Mouse (Mus musculus) CD8-positive naive resting alpha-beta T cell, adult 2 months (primary cell): ENCODE data around the gene Drc3.
A peak's percentile ranks its signal among the peaks of the same experiment; 100 is the strongest.
"Not testable (repeated sequence)": the region's sequence is repeated elsewhere in the genome, so short reads cannot be mapped to it uniquely, and the experiment has no call there.

Source experiments
- DNase-seq, 2 experiments: peaks; one replicate each; pipeline ENCODE4 v3.0.0; 2022; ENCODE audit warnings: low read depth in 2 of 2, low spot score in 2 of 2

Drc3 gene

GRCm38 (mm10) chr11:60391346-60391745, 38.2 kb downstream of the Drc3 start:
- no peak for DNase-seq

- DNase-seq = no peak
Observed at GRCm38 (mm10) chr11:60396546-60396945, 43.4 kb downstream of the Drc3 start.

GRCm38 (mm10) chr11:60397172-60397571, 44.0 kb downstream of the Drc3 start:
- no peak for DNase-seq

DNA sequence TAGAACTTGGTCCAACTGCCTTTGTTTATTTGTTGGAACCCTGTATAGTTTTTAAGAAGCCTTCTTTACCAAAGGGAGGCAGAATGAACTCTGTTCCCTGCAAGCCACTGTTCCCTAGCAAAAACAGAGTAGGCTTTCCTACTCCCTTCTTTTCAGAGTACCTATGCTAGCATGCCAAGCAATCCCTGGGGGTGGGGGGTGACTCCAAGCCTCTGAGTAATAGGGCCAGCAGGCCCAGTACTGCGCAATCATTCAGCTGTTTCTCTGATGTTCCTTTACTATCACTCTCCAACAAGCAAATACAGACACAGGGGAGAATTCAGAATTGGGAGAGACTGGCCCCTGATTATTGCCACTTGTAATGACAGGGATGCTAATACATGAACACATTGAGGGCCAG, 53.5 kb downstream of the Drc3 start:
- no peak for DNase-seq

- peak; percentile 64 to 78 for DNase-seq
Observed at GRCm38 (mm10) chr11:60412173-60412572, 59.0 kb downstream of the Drc3 start.

GRCm38 (mm10) chr11:60412921-60413320, 59.8 kb downstream of the Drc3 start:
- DNase-seq = no peak

DNA sequence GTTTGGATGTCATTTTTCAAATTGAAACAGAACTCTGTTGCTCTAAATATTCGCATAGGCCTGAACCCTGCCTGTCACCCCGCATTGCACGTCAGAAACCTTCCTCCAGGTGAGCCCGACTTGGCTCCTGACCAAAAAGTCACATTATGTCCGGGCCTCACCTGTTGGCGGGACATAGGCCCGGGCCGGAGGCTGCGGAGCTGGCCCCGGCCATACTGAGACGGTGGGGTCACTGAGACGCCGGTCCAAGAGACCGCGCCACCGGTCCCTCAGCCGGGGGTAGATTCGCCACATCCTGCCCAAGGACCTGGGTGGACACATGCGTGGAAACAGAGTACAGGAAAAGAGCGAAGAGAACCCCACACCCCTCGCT, 63.4 kb downstream of the Drc3 start:
- no peak for DNase-seq

DNA sequence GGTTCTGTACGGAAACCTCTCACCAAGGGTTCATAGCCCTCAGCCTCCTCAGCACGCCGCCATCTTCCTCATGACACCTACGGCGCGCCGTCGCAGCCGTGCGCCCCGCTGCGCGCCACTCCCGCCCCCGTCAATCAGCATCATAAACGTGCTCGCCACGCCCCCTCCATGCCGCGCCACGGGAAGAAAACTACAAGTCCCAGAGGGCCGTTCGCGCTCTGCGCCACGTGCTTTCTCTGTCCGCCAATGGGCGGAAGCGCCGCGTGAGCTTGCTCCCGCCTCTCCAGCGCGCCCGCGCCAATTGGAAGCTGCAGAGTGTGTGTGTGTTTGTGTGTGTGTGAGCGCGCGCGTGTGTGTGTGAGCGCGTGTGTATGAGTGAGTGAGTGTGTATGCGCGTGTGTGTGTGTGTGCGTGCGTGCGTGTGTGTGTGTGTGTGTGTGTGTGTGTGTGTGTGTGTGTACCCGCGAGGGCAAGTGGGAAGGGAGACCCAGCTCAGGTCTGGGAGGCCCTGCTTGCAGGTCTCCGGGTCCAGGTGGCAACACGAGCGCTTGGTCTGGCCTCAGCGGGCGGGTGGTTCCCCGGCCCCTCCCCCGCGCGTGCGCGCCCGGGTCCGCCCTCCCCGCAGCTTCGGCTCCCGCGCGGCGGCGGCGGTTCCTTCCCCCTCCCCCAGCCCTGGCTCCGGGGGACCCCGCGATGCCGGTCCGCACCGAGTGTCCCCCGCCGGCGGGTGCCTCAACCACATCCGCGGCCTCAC, 64.0 kb downstream of the Drc3 start, which contains the start of gene Gid4:
Gene Gid4 (plus strand): TSS at position 183 of the 754 bp plus-strand sequence.
- peak; percentile 98 to 99 for DNase-seq

GRCm38 (mm10) chr11:60417717-60418472, 64.8 kb downstream of the Drc3 start, which contains the start of gene Atpaf2:
Atpaf2 (minus strand) TSS chr11:60418457.
- no peak for DNase-seq

DNA sequence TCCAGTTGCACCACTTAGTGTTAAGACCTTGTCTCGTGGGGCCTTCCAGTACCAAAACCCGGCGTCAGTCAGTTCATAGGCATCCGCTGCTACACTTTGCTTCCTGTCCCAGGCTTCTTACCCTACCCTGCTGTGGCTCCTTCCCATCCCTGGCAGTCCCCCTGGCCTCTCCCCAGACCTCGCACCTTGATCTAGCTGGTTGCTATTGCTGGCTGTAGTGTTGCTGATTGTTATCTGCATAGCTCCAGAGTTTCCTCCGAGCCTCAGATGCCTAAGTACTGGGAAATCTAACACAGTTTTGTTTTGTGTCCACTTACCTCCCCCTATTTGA, 65.3 kb downstream of the Drc3 start:
- DNase-seq = peak; percentile 12 to 17

- DNase-seq = no peak
Observed at GRCm38 (mm10) chr11:60422046-60422668, 69.0 kb downstream of the Drc3 start.

DNA sequence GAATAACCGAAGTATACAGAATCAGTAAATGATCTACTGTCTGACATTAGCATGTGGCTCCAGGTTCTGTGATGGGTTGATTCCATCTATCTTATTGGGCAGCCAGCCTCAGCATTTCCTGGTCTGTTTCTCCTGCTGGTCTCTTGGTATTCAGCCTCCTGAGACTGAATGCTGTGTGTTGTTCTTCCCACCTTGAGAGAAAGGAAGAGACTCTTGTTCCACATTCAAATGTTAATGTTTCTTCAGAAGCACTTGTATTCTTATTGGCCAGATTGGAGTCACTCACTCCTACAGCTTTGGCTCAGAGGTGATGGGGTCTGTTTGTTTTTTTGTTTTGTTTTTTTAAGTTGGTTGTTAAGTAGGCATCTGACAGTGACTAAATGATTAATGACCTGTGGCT, 69.9 kb downstream of the Drc3 start:
- no peak for DNase-seq

- DNase-seq = no peak
Observed at GRCm38 (mm10) chr11:60426417-60426816, 73.3 kb downstream of the Drc3 start.

GRCm38 (mm10) chr11:60427628-60428027, 74.5 kb downstream of the Drc3 start:
- DNase-seq = no peak

GRCm38 (mm10) chr11:60433501-60433900, 80.4 kb downstream of the Drc3 start:
- no peak for DNase-seq

DNA sequence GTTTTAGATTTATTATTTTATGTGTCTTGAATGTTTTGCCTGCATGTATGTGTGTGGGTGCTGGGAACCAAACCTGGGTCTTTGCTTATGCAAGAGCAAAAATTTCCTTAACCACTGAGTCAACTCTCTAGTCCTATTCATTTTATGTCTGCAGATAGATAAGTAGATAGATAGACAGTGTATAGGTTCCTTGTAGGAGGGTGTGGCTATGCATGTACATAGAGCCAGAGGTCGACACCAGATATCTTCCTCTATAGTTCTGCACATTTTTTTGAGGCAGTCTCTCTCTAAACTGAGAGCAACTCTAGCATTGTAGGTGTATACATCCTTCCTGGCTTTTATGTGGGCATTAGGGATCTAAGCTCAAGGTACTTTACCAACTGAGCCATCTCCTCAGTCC, 82.0 kb downstream of the Drc3 start:
- DNase-seq = no peak

DNA sequence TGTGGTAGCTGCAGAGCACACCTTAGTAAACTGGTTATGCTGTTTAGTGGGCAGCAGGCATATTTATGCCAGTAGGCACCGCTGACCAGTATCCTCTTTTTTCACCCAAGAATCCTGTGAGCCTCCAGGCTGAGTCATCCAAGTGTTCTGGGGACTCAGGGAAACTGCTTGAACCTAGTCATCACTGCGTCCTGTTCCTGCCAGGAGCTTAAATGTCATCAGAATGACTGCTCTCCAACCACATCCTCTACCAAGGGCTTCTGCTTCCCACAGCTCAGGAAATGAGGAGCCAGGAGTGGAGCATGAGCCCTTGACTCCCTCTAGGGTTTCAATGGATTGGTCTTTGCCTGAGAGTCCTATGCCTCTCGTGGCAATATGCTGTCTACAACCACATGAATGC, 83.5 kb downstream of the Drc3 start:
- DNase-seq = no peak

DNA sequence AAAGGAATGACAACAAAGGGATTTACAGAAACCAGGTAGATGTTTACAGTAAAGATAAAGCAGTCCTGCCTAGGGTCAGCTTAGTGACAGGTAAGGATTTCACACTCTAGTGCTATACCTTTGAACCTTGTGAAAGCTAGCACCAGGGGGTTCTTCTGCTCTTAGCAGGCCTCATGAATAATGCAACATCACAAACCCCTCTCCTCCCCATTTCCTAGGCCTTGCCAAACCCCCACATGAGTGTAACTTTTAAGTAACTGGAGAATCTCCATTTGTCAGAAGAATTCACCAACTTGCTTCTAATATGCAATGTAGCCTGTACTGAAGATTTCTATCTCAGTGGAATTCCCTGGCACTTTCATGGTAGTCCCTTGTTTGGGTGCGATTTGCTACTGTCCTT, 86.5 kb downstream of the Drc3 start:
- not testable (repeated sequence) for DNase-seq

DNA sequence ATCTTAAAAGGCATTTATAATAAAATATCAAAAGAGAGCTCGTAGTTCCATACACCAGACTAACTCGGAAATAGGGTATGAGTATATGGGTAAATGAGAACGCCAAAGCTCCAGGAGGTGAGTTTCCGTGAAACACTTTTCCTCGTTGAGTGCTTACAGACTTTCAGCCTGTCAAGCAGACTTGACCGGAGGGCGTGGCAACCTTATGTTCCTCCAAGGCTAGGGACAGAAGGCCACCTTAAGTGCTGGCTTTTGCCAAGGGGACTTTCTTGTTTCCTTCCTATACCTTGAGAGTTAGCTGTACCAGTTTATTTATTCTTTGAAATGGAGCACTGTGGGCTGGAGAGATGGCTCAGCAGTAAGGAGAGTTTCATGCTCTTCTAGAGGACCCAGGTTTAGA, 87.0 kb downstream of the Drc3 start:
- no peak for DNase-seq

GRCm38 (mm10) chr11:60442896-60443295, 89.8 kb downstream of the Drc3 start:
- DNase-seq = no peak
